Mouse (Mus musculus) neural tube, embryonic 15.5 days (tissue): ENCODE data around the gene Anapc13. TPM values are rescaled to one million over a fixed set of nuclear protein-coding genes. Genes with fewer than 3 reads are reported as not detected.

Experiments used
- ATAC-seq: fragments of 200-750 bp; cut with Nextera tagmentation; 2 replicates; pipeline ENCODE4 v1.8.0; 2017; ENCODE audit warnings: mild to moderate bottlenecking, moderate TSS enrichment, moderate library complexity; ENCODE audit not compliant: low FRiP score
- H3K27ac ChIP-seq: fragments of 300-500 bp; sonication (generic); replicated peaks from 2 replicates; pipeline ENCODE4 v1.5.1; 2015; ENCODE audit warnings: mild to moderate bottlenecking, inconsistent platforms
- H3K27me3 ChIP-seq: fragments of 300-500 bp; sonication (generic); replicated peaks from 2 replicates; pipeline ENCODE4 v1.6.1; 2015; ENCODE audit warnings: inconsistent platforms
- H3K36me3 ChIP-seq: fragments of 300-500 bp; sonication (generic); 2 replicates; pipeline ENCODE4 v1.6.1; 2015; ENCODE audit warnings: inconsistent platforms
- H3K4me1 ChIP-seq: fragments of 300-500 bp; sonication (generic); 2 replicates; pipeline ENCODE4 v1.6.1; 2015; ENCODE audit warnings: inconsistent platforms
- H3K4me2 ChIP-seq: fragments of 300-500 bp; sonication (generic); 2 replicates; pipeline ENCODE4 v1.6.1; 2015; ENCODE audit warnings: inconsistent platforms, mild to moderate bottlenecking, moderate library complexity
- H3K4me3 ChIP-seq: fragments of 300-500 bp; sonication (generic); replicated peaks from 2 replicates; pipeline ENCODE4 v1.5.1; 2015; ENCODE audit warnings: mild to moderate bottlenecking, inconsistent platforms
- H3K9ac ChIP-seq: fragments of 300-500 bp; sonication (generic); replicated peaks from 2 replicates; pipeline ENCODE4 v1.6.1; 2015; ENCODE audit warnings: mild to moderate bottlenecking, inconsistent platforms
- H3K9me3 ChIP-seq: fragments of 300-500 bp; sonication (generic); replicated peaks from 2 replicates; pipeline ENCODE4 v1.6.1; 2016; ENCODE audit warnings: inconsistent platforms
- WGBS: fragments of 180-500 bp; shearing (Covaris S2); methylation state at CpG from one replicate; pipeline ENCODE4 v1.1.7; 2015; ENCODE audit warnings: mixed read lengths; 5-methylcytosine and 5-hydroxymethylcytosine counted together
- polyA plus RNA-seq: library from polyadenylated mRNA; unstranded; fragments of >200 nt; fragmentation: Nextera tagmentation; extraction: Ambion mirVana; gene quantifications from 2 replicates; pipeline ENCODE4 v1.2.1, GENCODE M21; 2015

Gene Anapc13
- polyA plus RNA-seq, 1 experiment from 2014 or later, result 160 TPM

DNA sequence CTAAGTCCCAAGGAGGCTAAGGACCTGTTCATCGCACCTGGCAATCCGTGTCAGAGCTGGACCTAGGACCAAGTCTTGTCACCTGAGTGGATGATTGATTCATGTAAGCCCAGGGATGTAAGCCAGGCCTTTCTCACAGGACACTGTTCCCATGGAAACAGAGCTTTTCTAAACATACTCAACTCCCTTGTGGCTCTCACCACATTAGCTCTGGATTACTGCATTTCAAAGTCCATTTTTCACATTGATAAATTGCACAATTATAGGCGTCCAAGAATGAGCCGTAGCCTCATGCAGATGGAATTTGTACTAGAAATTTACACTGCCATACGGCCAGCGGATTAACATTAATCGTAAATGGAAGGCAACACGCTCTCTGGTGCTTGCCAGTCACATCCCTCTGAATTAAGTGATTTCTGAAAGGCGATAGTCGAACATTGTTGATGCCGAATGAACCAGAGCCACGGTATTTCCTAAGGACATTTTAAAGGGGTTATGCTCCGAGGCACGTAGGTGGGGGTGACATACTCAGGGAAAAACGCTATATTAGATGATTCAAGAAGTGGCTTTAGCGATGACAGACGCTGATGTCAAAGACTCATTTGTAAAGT, 23.9 kb downstream of the Anapc13 start:
- H3K4me2 ChIP-seq, result peak overlapping the region; percentile 13
- WGBS, result 15% methylated on average over 17 of the region's 17 CpGs
- H3K9me3 ChIP-seq, result no peaks in the 10 kb centered on the region
- no peaks in the 10 kb centered on the region for H3K36me3 ChIP-seq
- H3K9ac ChIP-seq, result no peak overlapping the region
- ATAC-seq, result no peak; the same call in 1 of the 2 replicates
- no peak overlapping the region for H3K4me3 ChIP-seq
- H3K27me3 ChIP-seq, result no peaks in the 10 kb centered on the region
- peaks cover 23% of the 10 kb centered on the region for H3K4me1 ChIP-seq
- no peak overlapping the region for H3K27ac ChIP-seq

GRCm38 (mm10) chr9:102650637-102651036, 24.5 kb downstream of the Anapc13 start:
- Histone ChIP-seq H3K9me3 (no peaks in the 10 kb centered on the region), H3K4me3 (no peak overlapping the region), H3K9ac (no peak overlapping the region), H3K4me2 (no peak overlapping the region), H3K27ac (no peak overlapping the region), H3K27me3 (no peaks in the 10 kb centered on the region), H3K4me1 (peaks cover 23% of the 10 kb centered on the region), H3K36me3 (no peaks in the 10 kb centered on the region)
- WGBS, result 15% methylated on average over 7 of the region's 7 CpGs
- ATAC-seq, result peak; percentile 41; the same call in 1 of the 2 replicates

- WGBS, result 49% methylated on average over 6 of the region's 6 CpGs
- Histone ChIP-seq H3K27ac (no peak overlapping the region), H3K4me2 (no peak overlapping the region), H3K36me3 (no peaks in the 10 kb centered on the region), H3K27me3 (no peaks in the 10 kb centered on the region), H3K9me3 (no peaks in the 10 kb centered on the region), H3K4me3 (no peak overlapping the region), H3K9ac (no peak overlapping the region), H3K4me1 (peaks cover 23% of the 10 kb centered on the region)
- no peak for ATAC-seq
Measured at GRCm38 (mm10) chr9:102651199-102651720, 25.2 kb downstream of the Anapc13 start.

- no peaks in the 10 kb centered on the region for H3K9me3 ChIP-seq
- no peaks in the 10 kb centered on the region for H3K4me1 ChIP-seq
- H3K4me3 ChIP-seq, result no peak overlapping the region
- no peak for ATAC-seq
- no peaks in the 10 kb centered on the region for H3K27me3 ChIP-seq
- no peak overlapping the region for H3K27ac ChIP-seq
- H3K4me2 ChIP-seq, result no peak overlapping the region
- H3K9ac ChIP-seq, result no peak overlapping the region
- H3K36me3 ChIP-seq, result no peaks in the 10 kb centered on the region
- WGBS, result 76% methylated on average over 8 of the region's 8 CpGs
Measured at GRCm38 (mm10) chr9:102656355-102657095, 30.4 kb downstream of the Anapc13 start.

DNA sequence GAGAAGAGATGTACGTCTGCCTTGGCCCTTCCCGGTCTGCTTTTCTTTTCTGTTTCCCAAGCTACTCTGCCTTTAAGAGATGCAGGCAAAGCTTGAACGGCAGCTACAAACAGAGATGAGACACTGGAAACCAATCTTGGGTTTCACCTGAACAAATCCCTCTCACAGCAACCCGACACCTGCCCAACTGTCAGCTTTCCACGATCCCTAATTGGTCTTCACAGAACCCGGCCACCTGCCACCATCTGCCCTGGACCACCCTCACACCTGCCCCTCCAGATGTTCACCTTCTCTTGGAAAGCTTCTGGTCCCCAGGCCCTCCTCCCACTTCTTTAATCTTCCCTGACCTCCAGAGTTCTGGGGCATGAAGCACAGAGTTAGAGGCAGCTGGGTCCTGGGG, 42.0 kb downstream of the Anapc13 start:
- 40% methylated on average over 6 of the region's 6 CpGs for WGBS
- Histone ChIP-seq H3K4me1 (no peaks in the 10 kb centered on the region), H3K4me2 (no peak overlapping the region), H3K4me3 (no peak overlapping the region), H3K36me3 (no peaks in the 10 kb centered on the region), H3K9me3 (no peaks in the 10 kb centered on the region), H3K27ac (no peak overlapping the region), H3K9ac (no peak overlapping the region), H3K27me3 (no peaks in the 10 kb centered on the region)
- no peak for ATAC-seq

DNA sequence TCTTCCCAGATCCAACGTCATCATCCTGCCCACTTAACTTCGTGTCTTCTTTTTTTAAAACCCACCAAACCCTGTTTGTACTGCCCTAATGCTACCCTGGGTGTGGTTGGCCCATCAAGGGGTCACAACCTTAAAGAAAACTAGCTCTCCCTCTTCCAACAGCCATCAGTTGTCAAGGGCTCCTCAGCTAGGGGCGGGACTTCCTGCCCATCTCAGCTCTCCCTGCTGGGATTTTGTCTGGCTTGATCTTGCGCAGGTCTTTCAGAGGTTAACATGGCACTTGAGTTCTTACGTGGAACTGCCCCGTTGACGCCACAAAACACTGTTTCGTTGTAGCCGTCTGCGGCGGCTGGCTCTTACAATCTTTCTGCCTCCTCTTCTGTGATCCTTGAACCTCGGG, 42.8 kb downstream of the Anapc13 start:
- no peak overlapping the region for H3K4me2 ChIP-seq
- no peaks in the 10 kb centered on the region for H3K27me3 ChIP-seq
- ATAC-seq, result no peak
- no peaks in the 10 kb centered on the region for H3K4me1 ChIP-seq
- WGBS, result 88% methylated on average over 12 of the region's 12 CpGs
- no peak overlapping the region for H3K9ac ChIP-seq
- no peaks in the 10 kb centered on the region for H3K36me3 ChIP-seq
- no peak overlapping the region for H3K4me3 ChIP-seq
- no peak overlapping the region for H3K27ac ChIP-seq
- H3K9me3 ChIP-seq, result no peaks in the 10 kb centered on the region

- no peaks in the 10 kb centered on the region for H3K27me3 ChIP-seq
Measured at GRCm38 (mm10) chr9:102673381-102673780, 47.3 kb downstream of the Anapc13 start.

DNA sequence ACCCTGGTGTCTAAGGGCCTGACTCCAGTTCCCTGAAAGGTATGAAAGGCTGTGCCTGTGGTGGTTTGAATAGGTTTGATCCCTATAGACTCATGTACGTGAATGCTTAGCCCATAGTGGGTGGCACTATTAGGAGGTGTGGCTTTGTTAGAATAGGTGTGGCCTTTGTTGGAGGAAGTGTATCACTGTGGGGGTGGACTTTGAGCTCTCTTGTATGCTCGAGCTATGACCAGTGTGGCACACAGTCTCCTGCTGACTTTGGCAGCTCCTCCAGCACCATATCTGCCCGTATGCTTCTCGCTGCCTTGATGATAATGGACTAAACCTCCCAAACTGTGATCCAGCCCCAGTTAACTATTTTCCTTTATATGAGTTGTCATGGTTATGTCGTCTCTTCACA, 49.8 kb downstream of the Anapc13 start:
- Histone ChIP-seq H3K4me1 (no peaks in the 10 kb centered on the region), H3K4me2 (no peak overlapping the region), H3K9me3 (no peaks in the 10 kb centered on the region), H3K27ac (no peak overlapping the region), H3K27me3 (no peaks in the 10 kb centered on the region), H3K36me3 (no peaks in the 10 kb centered on the region), H3K9ac (no peak overlapping the region), H3K4me3 (no peak overlapping the region)
- no peak for ATAC-seq
- WGBS, result 78% methylated on average over 5 of the region's 5 CpGs

More at GRCm38 (mm10) chr9:102673381-102673780, 47.3 kb downstream of the Anapc13 start:
- H3K9ac ChIP-seq, result no peak overlapping the region
- H3K4me3 ChIP-seq, result no peak overlapping the region
- WGBS, result 73% methylated on average over 7 of the region's 7 CpGs
- no peak overlapping the region for H3K4me2 ChIP-seq
- no peaks in the 10 kb centered on the region for H3K4me1 ChIP-seq
- no peaks in the 10 kb centered on the region for H3K9me3 ChIP-seq
- H3K27ac ChIP-seq, result no peak overlapping the region
- no peaks in the 10 kb centered on the region for H3K36me3 ChIP-seq
- no peak for ATAC-seq

GRCm38 (mm10) chr9:102681470-102681869, 55.4 kb downstream of the Anapc13 start:
- WGBS, result 65% methylated on average over 7 of the region's 7 CpGs
- ATAC-seq, result no peak
- Histone ChIP-seq H3K9me3 (no peaks in the 10 kb centered on the region), H3K4me1 (no peaks in the 10 kb centered on the region), H3K4me2 (no peak overlapping the region), H3K9ac (no peak overlapping the region), H3K27ac (no peak overlapping the region), H3K36me3 (no peaks in the 10 kb centered on the region), H3K4me3 (no peak overlapping the region), H3K27me3 (no peaks in the 10 kb centered on the region)

Other genes with a start within 250 kb of the Anapc13 start
- gene Ky, start 120.5 kb upstream of the Anapc13 start, polyA plus RNA-seq, result 0.70 and 1.5 TPM in 2 replicates
- 35.6 and 41.7 TPM in 2 replicates for gene Cep63, start 238 bp downstream of the Anapc13 start, polyA plus RNA-seq
- 41.5 and 57.0 TPM in 2 replicates for gene Amotl2, start 90.4 kb downstream of the Anapc13 start, polyA plus RNA-seq
- 9.7 and 11.1 TPM in 2 replicates for gene Ryk, start 208.6 kb downstream of the Anapc13 start, polyA plus RNA-seq